Mouse (Mus musculus) midbrain, embryonic 11.5 days (tissue): ENCODE measurements around the gene Strap. TPM values are rescaled to one million over a fixed set of nuclear protein-coding genes. Genes with fewer than 3 reads are reported as not detected.
A peak's percentile ranks its signal among the peaks of the same experiment; 100 is the strongest.

ENCODE experiments used
- ATAC-seq: fragments of 200-750 bp; cut with Nextera tagmentation; 2 replicates; pipeline ENCODE4 v1.8.0; 2017; ENCODE audit warnings: moderate TSS enrichment, moderate library complexity; ENCODE audit not compliant: low FRiP score
- DNase-seq: peaks from one replicate; pipeline ENCODE4 v3.0.0; 2015; ENCODE audit warnings: low spot score; ENCODE audit errors: missing footprints
- H3K27ac ChIP-seq: fragments of 300-500 bp; sonication (generic); 2 replicates; pipeline ENCODE4 v1.5.1; 2014; ENCODE audit warnings: low read depth, low read length
- H3K27me3 ChIP-seq: fragments of 300-500 bp; sonication (generic); 2 replicates; pipeline ENCODE4 v1.6.1; 2014; ENCODE audit warnings: mild to moderate bottlenecking, low read length, moderate library complexity, mixed read lengths; ENCODE audit not compliant: control insufficient read depth, insufficient read depth
- H3K36me3 ChIP-seq: fragments of 300-500 bp; sonication (generic); 2 replicates; pipeline ENCODE4 v1.6.1; 2014; ENCODE audit warnings: mild to moderate bottlenecking, low read length, moderate library complexity, mixed read lengths; ENCODE audit not compliant: control insufficient read depth, insufficient read depth
- H3K4me1 ChIP-seq: fragments of 300-500 bp; sonication (generic); 2 replicates; pipeline ENCODE4 v1.6.1; 2014; ENCODE audit warnings: low read length; ENCODE audit not compliant: control insufficient read depth, insufficient read depth
- H3K4me2 ChIP-seq: fragments of 300-500 bp; sonication (generic); 2 replicates; pipeline ENCODE4 v1.6.1; 2014; ENCODE audit warnings: mild to moderate bottlenecking, moderate library complexity
- H3K4me3 ChIP-seq: fragments of 300-500 bp; sonication (generic); 2 replicates; pipeline ENCODE4 v1.5.1; 2014; ENCODE audit warnings: low read depth, low read length
- H3K9ac ChIP-seq: fragments of 300-500 bp; sonication (generic); 2 replicates; pipeline ENCODE4 v1.6.1; 2014; ENCODE audit warnings: low read length
- H3K9me3 ChIP-seq: fragments of 300-500 bp; sonication (generic); 2 replicates; pipeline ENCODE4 v1.6.1; 2016; ENCODE audit warnings: low read length; ENCODE audit not compliant: control insufficient read depth
- WGBS: fragments of 180-500 bp; shearing (Covaris S2); extraction: QIAGEN DNeasy Blood & Tissue Kit; methylation state at CpG from one replicate; pipeline ENCODE4 v1.1.7; 2014; 5-methylcytosine and 5-hydroxymethylcytosine counted together
- polyA plus RNA-seq: library from polyadenylated mRNA; unstranded; fragments of >200 nt; fragmentation: Nextera tagmentation; extraction: Ambion mirVana; gene quantifications from 2 replicates; pipeline ENCODE4 v1.2.1, GENCODE M21; 2014

Gene Strap
- polyA plus RNA-seq, 1 experiment from 2014 or later = 259 TPM

DNA sequence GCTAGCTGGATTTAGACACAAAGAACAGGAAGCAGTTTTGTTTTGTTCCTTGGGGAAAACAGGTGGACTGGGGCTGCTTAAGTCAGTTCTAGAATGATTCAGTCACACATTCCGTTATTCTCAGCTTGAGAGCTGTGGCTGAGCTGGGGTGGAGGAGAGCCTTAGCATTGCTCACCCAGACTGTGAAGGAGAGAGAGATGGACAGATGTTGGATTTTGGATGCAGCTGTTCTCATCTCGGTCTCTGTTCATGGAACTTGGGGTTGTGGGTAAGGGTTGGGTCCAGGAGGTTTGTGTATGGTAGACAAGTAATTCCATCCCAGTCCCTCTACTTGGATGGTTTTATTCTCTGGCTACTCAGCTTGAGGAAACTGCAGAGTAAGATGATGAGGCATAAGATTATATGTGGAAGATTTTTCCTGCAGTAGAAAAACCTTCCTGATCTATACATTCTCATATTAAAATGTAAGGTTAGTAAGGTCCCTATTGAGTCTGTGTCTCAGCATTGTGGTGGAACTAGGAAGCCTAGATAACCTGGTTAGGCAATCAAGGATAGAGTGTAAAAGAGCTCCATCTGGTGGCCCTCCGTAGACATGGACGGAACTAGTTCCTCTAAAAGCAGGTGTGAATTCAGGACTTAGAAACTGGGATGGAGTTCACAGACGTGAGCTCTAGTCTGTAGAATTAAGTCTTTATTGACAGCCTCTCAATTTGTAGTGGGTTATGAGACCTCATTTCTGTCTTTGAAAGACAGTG is 12.5 kb downstream of the Strap start:
- Histone ChIP-seq H3K4me1 (no peaks in the 10 kb centered on the region), H3K9ac (no peak overlapping the region), H3K4me3 (no peak overlapping the region), H3K36me3 (peaks cover 21% of the 10 kb centered on the region; the same call in 1 of the 2 replicates), H3K27me3 (no peaks in the 10 kb centered on the region), H3K27ac (no peak overlapping the region), H3K9me3 (no peaks in the 10 kb centered on the region), H3K4me2 (no peak overlapping the region)
- ATAC-seq = no peak
- DNase-seq = peak; percentile 82
- WGBS = 86% methylated on average over 5 of the region's 5 CpGs

DNA sequence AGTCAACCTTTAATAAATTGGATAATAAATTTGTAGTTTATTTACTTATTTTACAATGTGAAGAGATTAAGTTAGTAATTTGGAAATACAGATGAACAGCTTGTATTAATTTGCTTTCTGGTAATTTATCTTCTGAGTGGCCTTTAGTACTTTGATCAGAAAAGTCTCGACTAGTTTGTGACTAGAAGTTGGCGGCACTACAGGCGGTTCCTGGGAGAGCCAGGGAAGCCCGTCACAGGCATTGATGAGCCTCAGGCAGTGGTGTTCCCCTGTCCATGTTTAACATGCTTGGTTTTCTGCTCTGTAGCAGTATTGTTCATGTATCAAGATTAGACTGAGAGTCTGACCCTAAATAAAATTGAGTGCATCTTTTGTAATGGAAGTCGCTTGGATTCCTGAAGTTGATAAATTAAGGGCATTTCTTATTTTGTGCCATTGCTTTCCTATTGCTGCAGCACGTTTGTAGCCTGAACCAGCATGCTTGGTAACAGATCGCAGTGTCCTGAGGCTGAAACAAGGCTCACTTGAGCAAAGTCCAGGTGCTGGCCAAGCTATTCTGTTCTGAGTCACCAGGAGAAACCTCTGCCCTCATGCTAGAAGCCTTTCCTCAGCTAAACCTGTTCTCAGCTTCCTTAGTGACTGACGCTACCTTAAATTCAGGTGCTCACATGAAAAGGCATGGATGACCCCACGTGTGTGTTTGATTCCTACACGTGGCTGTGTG is 16.8 kb downstream of the Strap start:
- peaks cover 4% of the 10 kb centered on the region for H3K4me1 ChIP-seq
- no peak overlapping the region for H3K4me3 ChIP-seq
- peaks cover 10% of the 10 kb centered on the region; the same call in 1 of the 2 replicates for H3K36me3 ChIP-seq
- no peaks in the 10 kb centered on the region for H3K9me3 ChIP-seq
- no peak overlapping the region for H3K27ac ChIP-seq
- 89% methylated on average over 10 of the region's 10 CpGs for WGBS
- peak; percentile 26 for DNase-seq
- no peak overlapping the region for H3K4me2 ChIP-seq
- no peaks in the 10 kb centered on the region for H3K27me3 ChIP-seq
- ATAC-seq = no peak
- H3K9ac ChIP-seq = no peak overlapping the region

DNA sequence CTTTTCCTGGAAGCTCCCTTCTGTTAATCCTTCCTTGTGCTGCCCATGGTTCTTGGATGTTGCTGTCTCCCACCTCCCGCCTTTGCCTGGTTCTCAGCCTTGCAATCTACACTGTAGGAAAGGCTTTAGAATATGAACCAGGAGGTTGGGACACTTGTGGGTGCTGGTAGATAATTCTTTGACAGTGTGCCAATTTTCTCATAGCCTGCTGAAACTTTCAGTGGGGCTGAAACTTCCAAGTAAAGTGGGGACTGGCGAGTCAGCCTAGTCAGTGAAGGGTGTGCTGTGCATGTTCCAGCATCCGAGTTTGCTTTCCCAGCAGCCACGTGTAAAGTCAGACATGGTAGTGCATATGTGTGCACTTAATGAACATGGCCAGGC is 17.4 kb downstream of the Strap start:
- no peaks in the 10 kb centered on the region for H3K27me3 ChIP-seq
- no peak overlapping the region for H3K4me3 ChIP-seq
- DNase-seq = peak; percentile 59
- peaks cover 10% of the 10 kb centered on the region; the same call in 1 of the 2 replicates for H3K36me3 ChIP-seq
- H3K4me2 ChIP-seq = no peak overlapping the region
- H3K9me3 ChIP-seq = no peaks in the 10 kb centered on the region
- peaks cover 4% of the 10 kb centered on the region for H3K4me1 ChIP-seq
- 90% methylated on average over 4 of the region's 4 CpGs for WGBS
- no peak overlapping the region for H3K9ac ChIP-seq
- no peak for ATAC-seq
- no peak overlapping the region for H3K27ac ChIP-seq

DNA sequence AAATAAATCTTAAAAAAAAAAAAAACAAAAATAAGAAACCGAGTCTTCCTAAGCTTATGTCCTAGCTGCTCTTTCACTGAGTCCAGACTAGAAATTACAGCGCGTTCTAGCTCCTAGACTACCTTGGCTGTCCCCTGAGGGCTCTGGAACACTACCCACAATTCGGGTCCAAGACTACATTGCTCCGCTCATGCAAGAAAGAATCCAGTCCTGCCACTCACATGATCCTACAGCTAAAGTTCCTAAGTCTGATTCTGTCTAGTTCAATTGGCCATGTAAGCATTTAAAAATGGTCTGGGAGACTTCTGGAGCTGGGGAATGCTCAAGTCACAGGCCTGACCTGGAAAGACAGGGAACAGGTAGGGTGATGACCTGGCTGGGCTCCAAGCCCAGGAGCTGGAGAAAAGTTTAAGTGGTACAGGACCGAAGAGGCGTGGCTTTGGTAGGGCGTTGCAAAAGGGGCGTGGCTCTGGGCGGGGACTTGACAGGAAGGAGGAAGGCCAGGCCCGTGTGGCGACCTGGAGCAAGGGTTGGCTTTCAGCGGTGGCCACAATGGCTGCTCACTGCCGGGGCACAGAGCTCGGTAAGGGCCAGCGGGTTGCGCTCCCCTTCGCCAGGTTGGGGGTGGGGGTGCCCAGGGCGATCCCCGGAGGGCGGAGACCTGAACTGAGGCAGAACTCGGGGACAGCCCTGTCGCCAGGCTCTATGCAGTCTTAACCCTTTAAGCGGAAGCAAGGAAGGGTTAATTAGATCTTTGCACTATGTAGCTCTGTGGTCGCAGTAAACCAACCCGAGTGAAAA is 19.4 kb downstream of the Strap start, which contains the start of gene Dera:
Dera (plus strand) TSS at position 491 of the 801 bp plus-strand sequence.
- Histone ChIP-seq H3K9me3 (no peaks in the 10 kb centered on the region), H3K36me3 (peaks cover 5% of the 10 kb centered on the region; the same call in 1 of the 2 replicates), H3K4me1 (peaks cover 4% of the 10 kb centered on the region), H3K4me2 (peak within 1 kb of the TSS; percentile 65), H3K4me3 (peak within 1 kb of the TSS; percentile 66), H3K9ac (peak within 1 kb of the TSS; percentile 74), H3K27ac (no peak within 1 kb of the TSS), H3K27me3 (no peaks in the 10 kb centered on the region)
- WGBS = 12% methylated on average over 26 of the region's 26 CpGs
- ATAC-seq = peak; percentile 95
- peak; percentile 98 for DNase-seq

DNA sequence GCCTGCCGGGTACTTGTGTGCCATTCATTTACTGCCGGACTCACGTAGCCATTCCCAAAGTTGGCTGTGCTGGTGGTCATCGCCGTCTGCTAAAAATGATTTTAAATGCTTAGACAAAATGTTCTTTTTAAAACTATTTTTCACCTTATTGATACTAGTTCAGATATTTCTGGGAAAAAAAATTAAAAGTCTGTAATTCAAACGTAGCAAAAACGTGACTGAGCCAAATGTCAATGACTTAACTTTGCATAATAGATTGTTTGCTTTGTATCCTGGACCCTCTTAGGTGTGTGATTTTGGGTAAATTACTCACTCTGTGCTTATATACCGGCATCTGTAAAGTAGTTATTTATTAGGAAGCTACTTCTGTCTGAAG is 20.0 kb downstream of the Strap start:
- ATAC-seq = peak; percentile 24; the same call in 1 of the 2 replicates
- H3K27ac ChIP-seq = no peak overlapping the region
- WGBS = 6% methylated on average over 8 of the region's 8 CpGs

DNA sequence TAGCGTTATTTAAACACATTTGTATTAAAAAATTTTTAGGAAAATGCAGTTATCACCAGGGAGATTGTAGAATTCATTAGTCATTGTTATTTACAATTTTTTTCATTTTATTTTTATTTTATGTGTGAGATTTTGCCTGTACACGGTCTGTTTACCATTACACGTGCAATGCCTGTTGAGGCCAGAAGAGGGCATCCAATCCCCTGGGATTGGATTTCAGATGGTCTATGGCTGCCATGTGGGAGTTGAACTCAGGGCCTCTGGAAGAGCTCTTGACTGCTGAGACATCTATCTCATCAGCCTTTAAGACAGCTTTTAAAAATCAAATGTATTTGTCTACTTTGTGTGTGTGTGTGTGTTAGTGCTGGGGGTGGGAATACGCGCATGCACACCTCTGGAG is 21.4 kb downstream of the Strap start:
- peaks cover 8% of the 10 kb centered on the region for H3K4me1 ChIP-seq
- DNase-seq (no peak), ATAC-seq (no peak)
- no peak overlapping the region for H3K4me2 ChIP-seq
- no peak overlapping the region for H3K27ac ChIP-seq
- no peaks in the 10 kb centered on the region for H3K9me3 ChIP-seq
- H3K27me3 ChIP-seq = no peaks in the 10 kb centered on the region
- H3K4me3 ChIP-seq = no peak overlapping the region
- no peaks in the 10 kb centered on the region for H3K36me3 ChIP-seq
- WGBS = 75% methylated on average over 5 of the region's 5 CpGs
- no peak overlapping the region for H3K9ac ChIP-seq

More for the DNA sequence above, 20.0 kb downstream of the Strap start:
- H3K4me2 ChIP-seq = peak overlapping the region; percentile 65
- no peaks in the 10 kb centered on the region for H3K27me3 ChIP-seq
- H3K9ac ChIP-seq = no peak overlapping the region; the same call in 1 of the 2 replicates
- H3K4me3 ChIP-seq = peak overlapping the region; percentile 66
- DNase-seq = no peak
- H3K36me3 ChIP-seq = no peaks in the 10 kb centered on the region
- H3K4me1 ChIP-seq = peaks cover 8% of the 10 kb centered on the region
- H3K9me3 ChIP-seq = no peaks in the 10 kb centered on the region

DNA sequence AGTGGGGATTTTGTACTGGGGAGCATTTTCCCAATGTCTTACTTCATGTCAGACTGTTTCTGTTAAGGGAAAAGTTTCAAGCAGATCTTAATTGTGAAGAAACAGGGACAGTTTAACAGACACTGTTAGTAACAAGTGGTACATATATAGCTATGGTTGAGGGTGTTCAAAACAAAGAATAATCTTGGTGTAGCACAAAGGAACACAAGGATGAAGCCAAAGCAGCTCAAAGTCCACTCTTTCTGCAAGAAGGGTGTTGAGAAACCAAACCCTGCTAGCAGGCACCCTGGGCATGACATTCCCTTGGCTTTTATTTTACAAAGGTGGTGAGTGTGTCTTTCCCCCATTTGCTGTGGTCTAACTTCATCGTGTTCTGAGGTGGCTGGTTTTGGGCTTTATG is 23.0 kb downstream of the Strap start:
- Histone ChIP-seq H3K9ac (no peak overlapping the region), H3K27me3 (no peaks in the 10 kb centered on the region), H3K36me3 (no peaks in the 10 kb centered on the region), H3K4me1 (peaks cover 8% of the 10 kb centered on the region), H3K4me2 (no peak overlapping the region), H3K27ac (no peak overlapping the region), H3K4me3 (no peak overlapping the region), H3K9me3 (no peaks in the 10 kb centered on the region)
- DNase-seq = peak; percentile 66
- no peak for ATAC-seq
- 84% methylated on average over 1 of the region's 1 CpGs for WGBS

DNA sequence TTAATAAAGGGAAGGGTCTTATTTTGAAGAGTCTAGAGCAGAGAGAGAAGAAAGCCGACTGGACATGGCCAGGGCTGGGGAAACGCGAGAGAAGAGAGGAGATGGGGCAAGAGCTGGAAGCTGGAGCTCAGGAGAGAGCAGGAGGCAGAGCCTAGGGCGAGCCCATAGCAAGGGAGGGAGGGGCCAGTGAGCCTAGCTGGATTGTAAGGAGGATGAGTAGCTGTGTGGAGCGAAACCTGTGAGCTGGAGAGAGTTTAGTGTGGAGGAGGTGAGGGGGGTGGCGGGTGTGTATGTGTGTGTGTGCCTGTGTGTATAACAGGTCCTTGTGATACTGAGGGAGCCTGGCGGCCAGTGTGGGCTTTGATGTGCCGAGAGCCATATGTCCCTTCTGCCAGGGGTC is 24.8 kb downstream of the Strap start:
- peak; percentile 85 for DNase-seq
- ATAC-seq = peak; percentile 54
- H3K4me2 ChIP-seq = no peak overlapping the region
- no peak overlapping the region for H3K4me3 ChIP-seq
- H3K27ac ChIP-seq = no peak overlapping the region
- 43% methylated on average over 8 of the region's 8 CpGs for WGBS
- no peaks in the 10 kb centered on the region for H3K36me3 ChIP-seq
- H3K27me3 ChIP-seq = no peaks in the 10 kb centered on the region
- peaks cover 8% of the 10 kb centered on the region for H3K4me1 ChIP-seq
- H3K9ac ChIP-seq = no peak overlapping the region
- H3K9me3 ChIP-seq = no peaks in the 10 kb centered on the region
